Mouse (Mus musculus) myocyte (in vitro differentiated cells): ENCODE measurements around the gene Brd3os. TPM values are rescaled to one million over a fixed set of nuclear protein-coding genes. Genes with fewer than 3 reads are reported as not detected.

Source experiments
- H3K27me3 ChIP-seq: one replicate; pipeline ENCODE4 v1.6.1; 2011; ENCODE audit not compliant: control insufficient read depth, insufficient read depth, insufficient read length
- H3K36me3 ChIP-seq: one replicate; pipeline ENCODE4 v1.6.1; 2011; ENCODE audit not compliant: control insufficient read depth, insufficient read depth
- H3K4me2 ChIP-seq: one replicate; pipeline ENCODE4 v1.6.1; 2011; ENCODE audit warnings: low read depth, control low read depth
- H3K4me3 ChIP-seq: one replicate; pipeline ENCODE4 v1.5.1; 2011; ENCODE audit warnings: mild to moderate bottlenecking, control low read depth, moderate library complexity
- H3K79me2 ChIP-seq: one replicate; pipeline ENCODE4 v1.6.1; 2011; ENCODE audit not compliant: control insufficient read depth, insufficient read depth
- H3ac ChIP-seq: one replicate; pipeline ENCODE4 v1.6.1; 2011; ENCODE audit not compliant: control insufficient read depth, insufficient read length
- CEBPB ChIP-seq: IDR thresholded peaks from 2 replicates; pipeline ENCODE4 v1.6.1; 2011; ENCODE audit warnings: mild to moderate bottlenecking, moderate library complexity; ENCODE audit not compliant: poor library complexity, insufficient read depth, severe bottlenecking
- E2F4 ChIP-seq: IDR thresholded peaks from one replicate; pipeline ENCODE4 v1.6.1; 2011; ENCODE audit warnings: mild to moderate bottlenecking, control low read depth, moderate library complexity; ENCODE audit not compliant: insufficient read depth
- MAX ChIP-seq: IDR thresholded peaks from one replicate; pipeline ENCODE4 v1.6.1; 2011; ENCODE audit warnings: low read depth, mild to moderate bottlenecking, control low read depth
- MYOD1 ChIP-seq, 3 experiments: IDR thresholded peaks; one replicate each; pipeline ENCODE4 v1.6.1; 2011; ENCODE audit warnings: control low read depth in 2 of 3, low read depth in 2 of 3, mild to moderate bottlenecking in 2 of 3, moderate library complexity in 1 of 3; ENCODE audit not compliant: insufficient read length in 2 of 3, control insufficient read depth in 1 of 3
- MYOG ChIP-seq, 3 experiments: IDR thresholded peaks; one replicate each; pipeline ENCODE4 v1.6.1; 2011; ENCODE audit warnings: control low read depth in 2 of 3, low read depth in 2 of 3, mild to moderate bottlenecking in 2 of 3; ENCODE audit not compliant: insufficient read length in 2 of 3, control insufficient read depth in 1 of 3, insufficient read depth in 1 of 3
- POLR2A ChIP-seq: IDR thresholded peaks from one replicate; pipeline ENCODE4 v1.6.1; 2011; ENCODE audit warnings: low read depth, mild to moderate bottlenecking, control low read depth, moderate library complexity; ENCODE audit not compliant: insufficient read length
- POLR2AphosphoS2 ChIP-seq: IDR thresholded peaks from one replicate; pipeline ENCODE4 v1.6.1; 2011; ENCODE audit warnings: low read depth, control low read depth; ENCODE audit not compliant: insufficient read length
- REST ChIP-seq: IDR thresholded peaks from one replicate; pipeline ENCODE4 v1.6.1; 2011; ENCODE audit warnings: mild to moderate bottlenecking, control low read depth, moderate library complexity; ENCODE audit not compliant: insufficient read depth, insufficient read length
- SRF ChIP-seq: IDR thresholded peaks from one replicate; pipeline ENCODE4 v1.6.1; 2011; ENCODE audit warnings: low read depth; ENCODE audit not compliant: control insufficient read depth, insufficient read length
- TCF12 ChIP-seq: IDR thresholded peaks from one replicate; pipeline ENCODE4 v1.6.1; 2011; ENCODE audit warnings: mild to moderate bottlenecking, control low read depth; ENCODE audit not compliant: poor library complexity, insufficient read depth, severe bottlenecking
- TCF3 ChIP-seq: IDR thresholded peaks from one replicate; pipeline ENCODE4 v1.6.1; 2011; ENCODE audit warnings: low read depth, control low read depth; ENCODE audit not compliant: insufficient read length
- USF1 ChIP-seq: IDR thresholded peaks from one replicate; pipeline ENCODE4 v1.6.1; 2011; ENCODE audit warnings: low read depth, mild to moderate bottlenecking, control low read depth, moderate library complexity
- polyA plus RNA-seq: library from polyadenylated mRNA; unstranded; fragments of >200 nt; fragmentation: generic; extraction: Trizol; gene quantifications from one replicate; pipeline ENCODE4 v1.2.1, GENCODE M21; 2012; ENCODE audit warnings: missing spikeins

Brd3os gene
- polyA plus RNA-seq, 1 experiment: 28.7 TPM

- peak within 1 kb of the TSS; percentile 77 for H3K4me3 ChIP-seq
- peak within 1 kb of the TSS; percentile 78 for H3ac ChIP-seq
- H3K4me2 ChIP-seq: peak within 1 kb of the TSS; percentile 94
- no peak for TF ChIP-seq REST
- no peak for TF ChIP-seq MYOD1 (IDR thresholded peaks at IDR 0.05; ENCODE audit: control insufficient read depth in 1 of 3, insufficient read length in 2 of 3, low read depth in 2 of 3)
- TF ChIP-seq POLR2A: peak; percentile 85
- peak; percentile 59 for TF ChIP-seq POLR2AphosphoS2
- H3K36me3 ChIP-seq: no peaks in the 10 kb centered on the region
- peaks cover 38% of the 10 kb centered on the region for H3K79me2 ChIP-seq
- no peaks in the 10 kb centered on the region for H3K27me3 ChIP-seq
Measured at GRCm38 (mm10) chr2:27426855-27427457, 15.2 kb upstream of the Brd3os start, which contains the start of gene Vav2. Gene Vav2, minus strand, starts transcription at chr2:27427033.

- TF ChIP-seq TCF3 (no peak), MYOG (IDR thresholded peaks at IDR 0.05; ENCODE audit: control insufficient read depth in 1 of 3, insufficient read depth in 1 of 3, insufficient read length in 2 of 3, low read depth in 2 of 3) (no peak), TCF12 (no peak), E2F4 (no peak), MAX (no peak)
- H3K4me2 ChIP-seq: no peak overlapping the region
- peaks cover 27% of the 10 kb centered on the region for H3K79me2 ChIP-seq
- no peaks in the 10 kb centered on the region for H3K27me3 ChIP-seq
- no peak overlapping the region for H3K4me3 ChIP-seq
- H3ac ChIP-seq: no peak overlapping the region
- H3K36me3 ChIP-seq: no peaks in the 10 kb centered on the region
Measured at GRCm38 (mm10) chr2:27428071-27428470, 14.1 kb upstream of the Brd3os start.

- no peaks in the 10 kb centered on the region for H3K36me3 ChIP-seq
- no peak overlapping the region for H3ac ChIP-seq
- no peak overlapping the region for H3K4me3 ChIP-seq
- no peak overlapping the region for H3K4me2 ChIP-seq
- H3K79me2 ChIP-seq: peaks cover 5% of the 10 kb centered on the region
- TF ChIP-seq POLR2A (no peak), E2F4 (no peak), TCF12 (no peak), REST (no peak), MAX (no peak), MYOD1 (IDR thresholded peaks at IDR 0.05; ENCODE audit: control insufficient read depth in 1 of 3, insufficient read length in 2 of 3, low read depth in 2 of 3) (no peak), POLR2AphosphoS2 (no peak), CEBPB (no peak), USF1 (no peak), MYOG (IDR thresholded peaks at IDR 0.05; ENCODE audit: control insufficient read depth in 1 of 3, insufficient read depth in 1 of 3, insufficient read length in 2 of 3, low read depth in 2 of 3) (no peak), TCF3 (no peak), SRF (no peak)
- no peaks in the 10 kb centered on the region for H3K27me3 ChIP-seq
Measured at GRCm38 (mm10) chr2:27430621-27431020, 11.5 kb upstream of the Brd3os start.

GRCm38 (mm10) chr2:27432599-27432998, 9.5 kb upstream of the Brd3os start:
- no peak overlapping the region for H3K4me3 ChIP-seq
- H3K79me2 ChIP-seq: no peaks in the 10 kb centered on the region
- H3K4me2 ChIP-seq: no peak overlapping the region
- no peaks in the 10 kb centered on the region for H3K27me3 ChIP-seq
- no peak for TF ChIP-seq E2F4
- no peak for TF ChIP-seq MYOD1 (IDR thresholded peaks at IDR 0.05; ENCODE audit: control insufficient read depth in 1 of 3, insufficient read length in 2 of 3, low read depth in 2 of 3)
- TF ChIP-seq TCF12: no peak
- no peak for TF ChIP-seq POLR2AphosphoS2
- TF ChIP-seq POLR2A: no peak
- TF ChIP-seq CEBPB: no peak
- TF ChIP-seq MYOG (IDR thresholded peaks at IDR 0.05; ENCODE audit: control insufficient read depth in 1 of 3, insufficient read depth in 1 of 3, insufficient read length in 2 of 3, low read depth in 2 of 3): no peak
- no peak for TF ChIP-seq REST
- TF ChIP-seq USF1: no peak
- no peak for TF ChIP-seq TCF3
- TF ChIP-seq SRF: no peak
- TF ChIP-seq MAX: no peak
- H3K36me3 ChIP-seq: no peaks in the 10 kb centered on the region
- H3ac ChIP-seq: no peak overlapping the region

- no peak overlapping the region for H3ac ChIP-seq
- peak overlapping the region; percentile 60 for H3K4me2 ChIP-seq
- no peaks in the 10 kb centered on the region for H3K79me2 ChIP-seq
- no peaks in the 10 kb centered on the region for H3K27me3 ChIP-seq
- H3K36me3 ChIP-seq: no peaks in the 10 kb centered on the region
- TF ChIP-seq USF1 (no peak), MAX (no peak), POLR2A (no peak), MYOD1 (IDR thresholded peaks at IDR 0.05; ENCODE audit: control insufficient read depth in 1 of 3, insufficient read length in 2 of 3, low read depth in 2 of 3) (no peak), POLR2AphosphoS2 (no peak), E2F4 (no peak), MYOG (IDR thresholded peaks at IDR 0.05; ENCODE audit: control insufficient read depth in 1 of 3, insufficient read depth in 1 of 3, insufficient read length in 2 of 3, low read depth in 2 of 3) (no peak), SRF (no peak), CEBPB (no peak), TCF3 (no peak), REST (no peak), TCF12 (no peak)
- no peak overlapping the region for H3K4me3 ChIP-seq
Measured at GRCm38 (mm10) chr2:27437876-27438275, 4.2 kb upstream of the Brd3os start.
